Mouse (Mus musculus) cerebellum, adult 2 months (tissue): ENCODE data around the gene Ifi47.

Experiments used
- CTCF ChIP-seq: fragments of 200-500 bp; IDR thresholded peaks from 2 replicates; pipeline ENCODE4 v1.5.1; 2011; ENCODE audit warnings: low read depth, mild to moderate bottlenecking, control low read depth, low read length, moderate library complexity, borderline replicate concordance; ENCODE audit not compliant: insufficient read depth
- POLR2A ChIP-seq: fragments of 200-500 bp; IDR thresholded peaks from 2 replicates; pipeline ENCODE4 v1.6.1; 2011; ENCODE audit warnings: low read length, control low read depth, borderline replicate concordance; ENCODE audit not compliant: insufficient read depth

DNA sequence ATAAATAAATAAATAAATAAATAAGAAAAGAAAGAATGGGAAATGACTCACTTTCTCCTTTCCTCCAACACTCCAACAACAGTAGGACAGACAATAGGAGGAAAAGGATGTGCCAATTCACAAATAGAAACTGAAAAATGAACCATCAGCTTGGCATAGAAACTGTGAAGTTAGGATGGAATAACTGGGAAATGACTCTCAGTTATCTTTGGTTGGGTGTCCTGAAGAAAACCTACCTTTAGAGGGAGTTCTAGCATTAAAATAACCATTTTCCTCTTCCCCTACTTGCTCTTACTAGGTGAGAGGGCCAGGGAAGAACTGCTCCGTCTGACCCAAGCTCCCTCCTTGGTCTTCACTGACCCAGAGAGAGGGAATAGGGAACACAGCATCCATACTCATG lies 29.4 kb downstream of the Ifi47 start:
- no peak for TF ChIP-seq POLR2A
- TF ChIP-seq CTCF: no peak
